Mouse (Mus musculus): Measurements from ENCODE around the gene Nfatc2. TPM values are rescaled to one million over a fixed set of nuclear protein-coding genes. Genes with fewer than 3 reads are reported as not detected.

Gene Nfatc2
- polyA plus RNA-seq, 1 experiment from 2014 or later: 7.3 TPM

DNA sequence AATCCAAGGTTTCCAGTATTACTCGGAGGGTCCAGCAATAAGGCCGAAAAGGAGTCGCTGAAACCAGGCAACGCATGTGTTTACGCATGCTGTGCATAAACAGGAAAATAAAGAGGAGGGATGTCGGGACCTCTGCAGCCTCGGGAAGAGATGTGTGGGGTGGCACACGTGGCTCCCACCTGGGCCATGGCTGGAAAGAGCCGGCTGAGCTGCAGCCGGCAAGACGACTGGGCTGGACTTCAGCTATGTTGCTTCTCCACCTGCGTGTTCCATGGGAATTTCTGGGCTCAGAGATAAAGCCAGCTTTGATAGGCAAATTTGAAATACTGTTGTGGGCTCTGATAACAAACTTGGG is 907 bp upstream of the Nfatc2 start:
- WGBS: 11% methylated on average over 12 of the region's 12 CpGs
- Histone ChIP-seq H3K27ac (peak overlapping the region; percentile 39; the same call in 1 of the 2 replicates), H3K27me3 (peaks cover 49% of the 10 kb centered on the region), H3K9ac (no peak overlapping the region), H3K4me3 (peak overlapping the region; percentile 64; the same call in 1 of the 2 replicates), H3K36me3 (no peaks in the 10 kb centered on the region), H3K4me1 (peaks cover 63% of the 10 kb centered on the region), H3K4me2 (replicated peaks) (peak overlapping the region; percentile 86), H3K9me3 (no peaks in the 10 kb centered on the region)
- no peak for ATAC-seq (ENCODE audit: low FRiP score, low read depth)

DNA sequence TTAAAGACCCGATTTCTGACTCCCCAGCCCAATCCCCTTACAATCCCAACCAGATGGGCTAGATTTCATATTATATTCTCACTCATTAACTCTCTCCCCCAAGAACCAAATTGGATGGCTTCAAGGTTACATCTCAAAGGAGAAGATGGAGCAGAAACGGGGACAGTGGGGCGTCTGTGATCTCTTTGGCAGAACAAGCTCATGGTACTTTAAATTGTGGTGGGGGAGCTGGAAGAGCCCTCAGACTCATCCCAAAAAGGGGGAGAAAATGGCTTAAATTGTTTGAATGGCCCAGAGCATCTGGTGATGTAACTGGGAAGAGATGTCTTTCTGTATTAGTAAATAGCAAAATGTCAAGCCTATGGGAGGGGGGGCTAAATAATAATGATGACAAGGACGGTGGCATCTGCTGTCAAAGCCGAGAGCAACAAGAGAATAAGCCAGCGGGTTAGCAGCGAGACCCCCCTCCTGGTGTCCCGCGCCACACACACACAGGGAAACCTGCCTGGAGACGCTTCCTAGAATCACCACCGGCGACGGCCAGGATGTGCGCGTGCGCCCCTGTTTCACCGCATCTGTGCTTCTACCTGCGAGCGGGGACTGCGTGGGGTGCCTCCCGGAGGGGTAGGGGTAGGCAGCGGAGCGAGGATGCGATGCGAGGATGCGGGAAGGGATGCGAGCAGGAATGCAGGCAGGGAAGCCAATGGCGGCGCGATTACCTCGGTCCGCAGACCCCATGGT is 537 bp downstream of the Nfatc2 start:
- H3K9ac ChIP-seq: peak overlapping the region; percentile 78
- peak overlapping the region; percentile 93 for H3K27ac ChIP-seq
- H3K27me3 ChIP-seq: peaks cover 49% of the 10 kb centered on the region
- no peaks in the 10 kb centered on the region for H3K36me3 ChIP-seq
- peaks cover 66% of the 10 kb centered on the region for H3K4me1 ChIP-seq
- no peaks in the 10 kb centered on the region for H3K9me3 ChIP-seq
- peak overlapping the region; percentile 86 for H3K4me2 ChIP-seq (replicated peaks)
- peak overlapping the region; percentile 64 for H3K4me3 ChIP-seq
- ATAC-seq (ENCODE audit: low FRiP score, low read depth): no peak; the same call in 1 of the 2 replicates
- WGBS: under 1% methylated on average over 32 of the region's 32 CpGs

DNA sequence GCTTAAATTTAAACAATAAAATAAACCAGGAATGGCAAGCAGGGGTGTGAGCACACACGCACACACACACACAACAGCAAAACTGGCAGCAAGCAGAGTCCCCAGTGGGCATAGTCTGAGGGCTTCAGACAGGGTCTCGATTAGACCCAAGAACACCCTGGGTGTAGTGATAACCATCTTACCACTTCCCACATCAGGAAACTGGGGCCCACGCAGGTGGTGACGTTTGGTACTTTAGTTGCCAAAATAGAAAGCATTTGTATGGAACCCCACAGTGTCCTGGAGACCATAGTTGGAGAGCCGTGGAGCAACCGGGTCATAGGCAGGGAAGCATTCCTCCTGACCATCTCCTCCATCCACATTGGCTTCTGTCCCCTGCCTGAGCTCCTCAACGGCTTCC is 5.8 kb downstream of the Nfatc2 start:
- no peak overlapping the region for H3K9ac ChIP-seq
- H3K4me2 ChIP-seq (replicated peaks): no peak overlapping the region
- ATAC-seq (ENCODE audit: low FRiP score, low read depth): no peak
- H3K27me3 ChIP-seq: peaks cover 54% of the 10 kb centered on the region
- 80% methylated on average over 7 of the region's 7 CpGs for WGBS
- no peak overlapping the region for H3K27ac ChIP-seq
- H3K4me1 ChIP-seq: peaks cover 19% of the 10 kb centered on the region
- no peaks in the 10 kb centered on the region for H3K9me3 ChIP-seq
- H3K36me3 ChIP-seq: no peaks in the 10 kb centered on the region
- H3K4me3 ChIP-seq: no peak overlapping the region

DNA sequence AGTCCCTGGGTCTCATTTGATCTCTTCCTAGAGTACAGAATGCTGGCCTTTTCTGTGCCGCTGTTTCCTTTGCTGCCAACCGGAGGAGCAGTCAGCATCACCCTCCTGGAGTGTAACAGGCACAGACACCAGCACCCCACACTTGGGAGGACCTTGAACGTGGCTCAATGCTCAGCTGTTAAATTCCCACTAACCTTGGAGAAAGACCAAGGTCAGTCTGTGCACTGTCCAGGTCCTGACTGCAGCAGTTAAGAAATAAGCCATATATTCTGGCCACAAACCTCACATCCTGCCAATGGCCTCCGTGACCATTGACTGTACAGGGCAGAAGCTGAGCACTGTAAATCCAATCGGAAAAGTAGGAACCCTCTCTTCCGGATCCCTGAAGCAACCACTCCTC is 7.8 kb downstream of the Nfatc2 start:
- H3K9me3 ChIP-seq: no peaks in the 10 kb centered on the region
- H3K4me2 ChIP-seq (replicated peaks): no peak overlapping the region
- H3K27me3 ChIP-seq: peaks cover 57% of the 10 kb centered on the region
- no peak overlapping the region for H3K4me3 ChIP-seq
- peaks cover 26% of the 10 kb centered on the region for H3K4me1 ChIP-seq
- 79% methylated on average over 6 of the region's 6 CpGs for WGBS
- no peak for ATAC-seq (ENCODE audit: low FRiP score, low read depth)
- H3K36me3 ChIP-seq: no peaks in the 10 kb centered on the region
- H3K27ac ChIP-seq: no peak overlapping the region
- H3K9ac ChIP-seq: no peak overlapping the region

DNA sequence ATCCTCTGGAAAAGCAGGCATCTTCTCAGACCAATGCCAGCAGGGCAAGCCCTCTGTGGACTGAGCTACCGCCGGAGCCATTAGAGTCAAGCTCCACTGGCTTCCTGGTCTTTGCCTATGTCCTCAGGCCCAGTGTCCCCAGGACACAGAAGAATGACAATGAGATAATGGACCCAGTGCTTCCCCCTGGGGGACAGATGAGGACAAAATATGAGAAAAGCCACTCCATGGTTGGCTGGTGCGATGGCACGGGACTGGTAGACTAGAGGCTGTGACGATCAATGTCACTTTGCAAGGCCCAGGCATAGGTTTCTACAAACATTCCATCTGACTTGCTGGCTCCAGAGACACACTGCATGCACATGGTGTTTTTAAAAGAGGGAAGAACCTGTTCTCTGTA is 8.5 kb downstream of the Nfatc2 start:
- Histone ChIP-seq H3K4me2 (replicated peaks) (no peak overlapping the region), H3K36me3 (no peaks in the 10 kb centered on the region), H3K4me3 (no peak overlapping the region), H3K9ac (no peak overlapping the region), H3K9me3 (no peaks in the 10 kb centered on the region), H3K27me3 (peaks cover 53% of the 10 kb centered on the region), H3K4me1 (peaks cover 32% of the 10 kb centered on the region), H3K27ac (no peak overlapping the region)
- no peak for ATAC-seq (ENCODE audit: low FRiP score, low read depth)
- WGBS: 84% methylated on average over 5 of the region's 5 CpGs

DNA sequence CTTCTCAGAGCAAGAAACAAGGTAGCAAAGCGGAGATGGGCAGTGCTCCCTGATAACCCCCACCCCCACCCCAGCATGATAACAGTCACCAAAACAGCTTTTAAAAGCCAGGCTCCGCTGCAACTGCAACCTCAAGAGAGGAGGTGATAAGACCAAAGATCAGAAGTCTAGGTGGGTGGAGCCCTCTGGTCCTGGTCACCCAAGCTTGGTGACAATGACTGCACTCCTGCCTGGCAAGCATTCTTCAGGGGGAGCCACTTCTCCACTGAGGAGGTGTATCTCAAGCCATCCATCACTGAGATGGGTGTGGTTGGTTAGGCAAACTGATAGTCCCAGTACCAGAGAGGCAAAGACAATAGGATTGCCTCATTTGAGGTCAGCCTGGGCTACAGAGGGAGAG is 10.4 kb downstream of the Nfatc2 start:
- WGBS: 61% methylated on average over 2 of the region's 2 CpGs
- no peaks in the 10 kb centered on the region for H3K36me3 ChIP-seq
- H3K9me3 ChIP-seq: no peaks in the 10 kb centered on the region
- H3K9ac ChIP-seq: no peak overlapping the region
- no peak overlapping the region for H3K4me2 ChIP-seq (replicated peaks)
- H3K27ac ChIP-seq: no peak overlapping the region
- peaks cover 44% of the 10 kb centered on the region for H3K4me1 ChIP-seq
- H3K4me3 ChIP-seq: no peak overlapping the region
- H3K27me3 ChIP-seq: peaks cover 48% of the 10 kb centered on the region
- ATAC-seq (ENCODE audit: low FRiP score, low read depth): no peak

DNA sequence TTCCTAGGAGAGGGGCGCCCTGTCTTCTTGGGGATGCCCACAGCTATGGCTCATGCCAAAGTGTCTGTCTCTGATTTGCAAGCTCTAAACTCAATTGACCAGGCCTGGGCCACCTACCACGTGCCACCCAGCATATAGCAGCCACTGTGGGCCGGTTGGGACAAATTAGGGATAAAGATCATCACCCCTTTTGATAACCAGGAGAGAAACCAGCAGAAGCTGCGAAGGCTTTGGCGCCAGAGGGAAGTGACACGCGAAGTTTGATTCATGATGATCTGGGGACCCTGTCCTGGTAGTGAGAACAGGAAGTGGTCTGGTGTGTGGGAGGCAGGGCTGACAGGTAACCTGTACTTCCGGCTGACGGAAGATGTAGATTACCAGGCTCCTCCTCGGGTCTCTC is 10.9 kb downstream of the Nfatc2 start:
- Histone ChIP-seq H3K9me3 (no peaks in the 10 kb centered on the region), H3K4me2 (replicated peaks) (peak overlapping the region; percentile 75), H3K4me1 (peaks cover 43% of the 10 kb centered on the region), H3K36me3 (no peaks in the 10 kb centered on the region), H3K9ac (0 out of 2 replicates have a peak overlapping the region, but pooled peaks have one; percentile 46), H3K4me3 (peak overlapping the region; percentile 44), H3K27me3 (peaks cover 48% of the 10 kb centered on the region), H3K27ac (no peak overlapping the region)
- 0 out of 2 replicates have a peak, but pooled peaks have one; percentile 34 for ATAC-seq (ENCODE audit: low FRiP score, low read depth)
- 37% methylated on average over 10 of the region's 10 CpGs for WGBS

DNA sequence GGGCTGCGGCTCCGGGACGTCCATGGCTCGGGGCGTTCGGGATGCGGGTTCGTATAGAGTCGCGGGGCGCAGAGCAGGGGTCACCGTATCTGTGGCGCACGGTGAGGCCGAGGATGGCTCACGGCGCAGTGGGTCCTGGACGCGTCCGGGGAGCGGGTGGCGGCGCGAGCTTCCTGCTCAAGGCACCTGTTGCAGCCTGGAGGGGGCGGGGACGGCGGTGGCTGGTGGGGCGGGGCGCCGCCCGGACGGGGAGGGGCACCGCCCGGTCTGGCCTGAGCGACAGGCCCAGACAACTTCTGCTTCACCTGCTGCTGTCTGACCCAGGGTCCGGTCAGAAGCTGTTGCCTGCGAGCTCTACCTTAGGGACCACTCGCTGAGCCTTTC is 11.3 kb downstream of the Nfatc2 start:
- Histone ChIP-seq H3K27ac (no peak overlapping the region), H3K4me3 (peak overlapping the region; percentile 44), H3K9me3 (no peaks in the 10 kb centered on the region), H3K9ac (peak overlapping the region; percentile 46; the same call in 1 of the 2 replicates), H3K36me3 (no peaks in the 10 kb centered on the region), H3K4me1 (peaks cover 46% of the 10 kb centered on the region), H3K27me3 (peaks cover 48% of the 10 kb centered on the region), H3K4me2 (replicated peaks) (peak overlapping the region; percentile 75)
- ATAC-seq (ENCODE audit: low FRiP score, low read depth): peak; percentile 26; the same call in 1 of the 2 replicates
- WGBS: 1% methylated on average over 37 of the region's 38 CpGs

DNA sequence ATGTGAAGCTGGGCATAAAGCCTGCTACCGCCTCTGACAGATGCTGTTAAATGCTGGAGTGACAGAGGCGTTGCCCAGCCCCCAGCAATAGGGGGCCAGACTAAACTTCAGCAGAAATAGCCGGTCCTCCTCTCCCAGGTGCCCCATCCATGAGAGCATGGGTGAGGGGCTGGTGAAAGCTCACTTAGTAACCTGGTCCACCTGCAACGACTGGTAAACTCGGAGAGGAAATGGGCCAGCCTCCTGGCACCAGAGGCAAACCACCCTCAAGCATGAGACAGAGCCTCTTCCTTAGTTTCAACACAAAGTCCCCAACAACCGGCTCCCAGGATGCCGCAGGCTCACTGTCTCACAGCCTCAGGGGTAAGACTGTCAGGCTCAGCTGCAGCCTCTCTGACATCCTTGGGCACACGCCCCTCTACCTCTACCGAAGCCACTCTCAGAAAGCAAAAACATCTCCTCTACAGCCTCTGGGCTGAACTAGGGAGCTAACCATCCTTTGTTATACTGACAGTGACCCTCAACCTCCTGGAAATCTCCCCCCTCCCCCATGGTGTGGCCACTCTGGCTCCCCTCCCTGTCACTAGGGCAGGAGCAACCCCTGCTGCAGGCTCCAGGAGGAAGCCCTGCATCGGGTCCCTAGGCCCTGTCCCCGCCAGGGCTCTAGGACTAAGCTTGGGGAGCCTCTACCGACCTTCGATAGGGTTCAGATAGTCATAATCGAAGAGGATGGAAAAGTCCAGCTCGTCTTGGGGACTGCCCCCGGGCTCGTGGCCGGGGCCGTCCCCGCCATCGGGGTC is 11.9 kb downstream of the Nfatc2 start:
- ATAC-seq (ENCODE audit: low FRiP score, low read depth): peak; percentile 33; the same call in 1 of the 2 replicates
- Histone ChIP-seq H3K4me1 (peaks cover 51% of the 10 kb centered on the region), H3K9me3 (no peaks in the 10 kb centered on the region), H3K4me2 (replicated peaks) (peak overlapping the region; percentile 75), H3K27me3 (peaks cover 48% of the 10 kb centered on the region), H3K4me3 (peak overlapping the region; percentile 44), H3K36me3 (no peaks in the 10 kb centered on the region), H3K9ac (peak overlapping the region; percentile 46; the same call in 1 of the 2 replicates), H3K27ac (no peak overlapping the region)
- 7% methylated on average over 21 of the region's 21 CpGs for WGBS

DNA sequence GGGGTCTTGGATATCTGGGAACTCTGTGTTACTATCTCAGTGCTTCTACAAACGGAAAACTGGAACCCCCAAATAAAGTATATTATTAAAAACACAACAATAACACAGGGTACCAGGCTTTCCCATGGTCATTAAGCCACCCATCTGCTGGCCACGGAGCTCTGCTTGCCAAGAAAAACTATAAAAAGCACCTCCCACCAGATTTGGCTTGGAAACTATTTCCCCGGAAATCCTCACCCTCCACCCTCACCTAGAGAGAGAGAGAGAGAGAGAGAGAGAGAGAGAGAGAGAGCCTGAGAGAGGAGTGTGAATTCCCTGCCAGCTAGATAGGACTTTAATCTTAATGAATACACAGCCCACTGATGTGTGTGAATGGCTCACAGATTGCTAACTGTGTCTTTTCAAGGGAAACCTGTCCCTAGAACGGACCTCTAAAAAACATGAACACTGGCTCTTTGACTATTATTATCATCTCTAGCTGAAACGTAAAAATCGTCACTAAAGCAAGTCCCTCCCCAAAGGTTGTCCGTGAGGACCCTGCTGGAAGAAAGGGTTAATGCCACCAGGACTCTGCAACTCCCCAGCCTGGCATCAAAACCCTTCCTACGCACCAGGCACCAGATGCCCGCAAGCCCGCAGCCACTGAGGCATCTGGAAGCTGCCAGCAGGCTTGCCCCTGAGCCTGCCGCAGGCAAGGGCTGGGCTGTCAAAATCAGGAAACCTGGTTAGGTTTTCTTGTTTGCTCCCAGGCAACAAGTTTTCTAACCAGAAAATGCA is 12.7 kb downstream of the Nfatc2 start:
- H3K27ac ChIP-seq: no peak overlapping the region
- peaks cover 47% of the 10 kb centered on the region for H3K27me3 ChIP-seq
- H3K4me3 ChIP-seq: peak overlapping the region; percentile 44; the same call in 1 of the 2 replicates
- WGBS: 32% methylated on average over 11 of the region's 11 CpGs
- no peaks in the 10 kb centered on the region for H3K36me3 ChIP-seq
- H3K9me3 ChIP-seq: no peaks in the 10 kb centered on the region
- peaks cover 58% of the 10 kb centered on the region for H3K4me1 ChIP-seq
- ATAC-seq (ENCODE audit: low FRiP score, low read depth): no peak
- no peak overlapping the region for H3K9ac ChIP-seq
- H3K4me2 ChIP-seq (replicated peaks): peak overlapping the region; percentile 75

DNA sequence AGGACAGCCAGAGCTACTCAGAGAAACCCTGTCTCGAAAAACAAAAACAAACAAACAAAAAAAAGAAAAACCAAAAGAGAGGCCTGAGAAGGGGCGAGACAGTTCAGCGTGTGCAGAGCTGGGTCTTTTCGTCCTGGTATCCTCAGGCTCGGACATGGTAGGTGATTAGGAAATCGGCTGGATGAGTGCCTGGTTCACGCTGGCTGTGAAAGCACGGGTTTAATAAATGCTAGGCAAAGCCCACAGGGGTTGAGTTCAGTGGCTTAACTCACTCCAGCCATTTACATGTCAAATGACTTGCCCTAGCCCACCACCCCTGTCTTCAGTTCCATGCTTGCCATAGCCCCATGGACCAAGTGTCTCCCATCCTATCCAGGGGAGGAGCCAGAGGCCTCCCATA is 14.3 kb downstream of the Nfatc2 start:
- 69% methylated on average over 8 of the region's 8 CpGs for WGBS
- Histone ChIP-seq H3K4me2 (replicated peaks) (no peak overlapping the region), H3K9me3 (no peaks in the 10 kb centered on the region), H3K27ac (no peak overlapping the region; the same call in 1 of the 2 replicates), H3K4me1 (peaks cover 68% of the 10 kb centered on the region), H3K36me3 (no peaks in the 10 kb centered on the region), H3K9ac (0 out of 2 replicates have a peak overlapping the region, but pooled peaks have one; percentile 14), H3K4me3 (no peak overlapping the region), H3K27me3 (peaks cover 38% of the 10 kb centered on the region)
- no peak for ATAC-seq (ENCODE audit: low FRiP score, low read depth)

Data from limb, embryonic 13.5 days (tissue).